Mouse (Mus musculus): ENCODE data around the gene Sept6. TPM values are rescaled to one million over a fixed set of nuclear protein-coding genes. Genes with fewer than 3 reads are reported as not detected.

Sept6 gene
- polyA plus RNA-seq, 1 experiment from 2014 or later: 23.5 TPM

DNA sequence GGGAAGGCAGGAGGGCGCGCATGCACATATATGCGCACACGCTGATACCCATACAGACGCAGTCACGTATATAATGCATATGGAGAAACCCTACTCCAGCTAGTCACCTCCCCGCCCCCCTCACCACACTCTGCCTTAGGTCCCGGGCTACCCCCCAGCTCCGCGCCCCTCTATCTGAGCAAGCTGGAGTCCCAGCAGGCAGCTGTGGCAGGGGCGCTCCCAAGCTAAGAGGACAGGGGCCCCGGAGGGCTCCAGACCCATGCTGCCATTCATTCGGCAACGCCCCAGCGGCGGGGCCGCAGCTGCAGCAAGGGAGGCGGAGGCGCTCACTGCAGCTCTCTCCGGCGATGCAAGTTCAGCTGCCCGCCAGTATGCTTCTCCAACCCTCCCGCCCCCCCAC is 2.8 kb downstream of the Sept6 start:
- Histone ChIP-seq H3K4me1 (ENCODE audit: insufficient read depth, low read length) (peaks cover 6% of the 10 kb centered on the region; the same call in 1 of the 2 replicates), H3K4me2 (replicated peaks; ENCODE audit: low read depth, low read length) (peak overlapping the region; percentile 67), H3K36me3 (ENCODE audit: insufficient read depth, low read length) (no peaks in the 10 kb centered on the region), H3K9ac (replicated peaks; ENCODE audit: low read length) (peak overlapping the region; percentile 69), H3K9me3 (ENCODE audit: low read length) (no peaks in the 10 kb centered on the region), H3K27me3 (ENCODE audit: insufficient read depth, low read length) (no peaks in the 10 kb centered on the region), H3K4me3 (ENCODE audit: low read length) (peak overlapping the region; percentile 62), H3K27ac (ENCODE audit: low read length) (0 out of 2 replicates have a peak overlapping the region, but pooled peaks have one; percentile 24)
- WGBS: 18% methylated on average over 14 of the region's 23 CpGs
- peak; percentile 30; the same call in 1 of the 2 replicates for ATAC-seq (ENCODE audit: low FRiP score, low TSS enrichment)

DNA sequence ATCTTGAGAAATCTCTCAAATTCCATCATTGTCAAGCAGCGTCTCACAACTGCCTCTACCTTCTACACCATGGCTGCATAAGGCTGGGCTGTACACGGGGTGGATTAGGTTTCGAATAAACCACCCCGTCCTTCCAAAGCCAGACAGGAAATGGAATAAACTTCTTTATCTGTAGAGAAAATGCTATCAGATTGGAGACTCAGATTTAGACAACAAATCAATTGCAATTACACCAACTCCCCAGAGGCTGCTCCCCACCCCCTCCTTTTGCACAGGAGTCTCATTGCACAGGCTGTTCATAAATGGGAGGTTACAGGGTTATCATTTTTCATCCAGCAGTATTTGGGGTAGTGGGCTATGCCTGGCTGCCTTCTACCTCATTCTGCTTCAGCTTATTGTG is 3.7 kb downstream of the Sept6 start:
- no peak overlapping the region for H3K9ac ChIP-seq (replicated peaks; ENCODE audit: low read length)
- H3K9me3 ChIP-seq (ENCODE audit: low read length): no peaks in the 10 kb centered on the region
- WGBS: 52% methylated on average over 4 of the region's 4 CpGs
- ATAC-seq (ENCODE audit: low FRiP score, low TSS enrichment): no peak
- peaks cover 11% of the 10 kb centered on the region; the same call in 1 of the 2 replicates for H3K4me1 ChIP-seq (ENCODE audit: insufficient read depth, low read length)
- peak overlapping the region; percentile 62 for H3K4me3 ChIP-seq (ENCODE audit: low read length)
- H3K27ac ChIP-seq (ENCODE audit: low read length): no peak overlapping the region
- no peaks in the 10 kb centered on the region for H3K36me3 ChIP-seq (ENCODE audit: insufficient read depth, low read length)
- H3K4me2 ChIP-seq (replicated peaks; ENCODE audit: low read depth, low read length): peak overlapping the region; percentile 67
- no peaks in the 10 kb centered on the region for H3K27me3 ChIP-seq (ENCODE audit: insufficient read depth, low read length)

DNA sequence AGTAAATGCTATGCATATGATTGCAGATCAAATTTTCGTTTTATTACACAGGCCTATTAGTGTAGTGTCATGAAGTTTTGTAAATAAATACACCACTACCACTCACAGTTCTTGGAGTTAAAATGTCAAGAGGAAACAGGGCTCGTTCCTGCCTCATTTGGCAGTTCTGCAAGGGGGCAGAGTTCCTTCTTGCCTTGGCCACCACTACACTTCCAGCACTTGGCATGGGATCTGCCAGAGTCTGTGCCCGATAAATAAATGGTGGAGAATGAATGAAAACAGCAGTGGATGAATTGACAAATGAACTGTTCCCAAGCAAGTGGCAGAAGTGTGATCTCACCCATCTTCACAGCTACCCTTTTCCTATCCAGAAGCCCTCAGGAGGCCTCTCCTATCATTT is 6.6 kb downstream of the Sept6 start:
- no peak overlapping the region for H3K9ac ChIP-seq (replicated peaks; ENCODE audit: low read length)
- whole genome bisulfite sequencing: 74% methylated on average over 3 of the region's 3 CpGs
- H3K27me3 ChIP-seq (ENCODE audit: insufficient read depth, low read length): no peaks in the 10 kb centered on the region
- H3K4me2 ChIP-seq (replicated peaks; ENCODE audit: low read depth, low read length): no peak overlapping the region
- H3K27ac ChIP-seq (ENCODE audit: low read length): no peak overlapping the region
- no peak for ATAC-seq (ENCODE audit: low FRiP score, low TSS enrichment)
- no peaks in the 10 kb centered on the region for H3K36me3 ChIP-seq (ENCODE audit: insufficient read depth, low read length)
- H3K4me3 ChIP-seq (ENCODE audit: low read length): no peak overlapping the region
- H3K9me3 ChIP-seq (ENCODE audit: low read length): no peaks in the 10 kb centered on the region
- peaks cover 11% of the 10 kb centered on the region; the same call in 1 of the 2 replicates for H3K4me1 ChIP-seq (ENCODE audit: insufficient read depth, low read length)

DNA sequence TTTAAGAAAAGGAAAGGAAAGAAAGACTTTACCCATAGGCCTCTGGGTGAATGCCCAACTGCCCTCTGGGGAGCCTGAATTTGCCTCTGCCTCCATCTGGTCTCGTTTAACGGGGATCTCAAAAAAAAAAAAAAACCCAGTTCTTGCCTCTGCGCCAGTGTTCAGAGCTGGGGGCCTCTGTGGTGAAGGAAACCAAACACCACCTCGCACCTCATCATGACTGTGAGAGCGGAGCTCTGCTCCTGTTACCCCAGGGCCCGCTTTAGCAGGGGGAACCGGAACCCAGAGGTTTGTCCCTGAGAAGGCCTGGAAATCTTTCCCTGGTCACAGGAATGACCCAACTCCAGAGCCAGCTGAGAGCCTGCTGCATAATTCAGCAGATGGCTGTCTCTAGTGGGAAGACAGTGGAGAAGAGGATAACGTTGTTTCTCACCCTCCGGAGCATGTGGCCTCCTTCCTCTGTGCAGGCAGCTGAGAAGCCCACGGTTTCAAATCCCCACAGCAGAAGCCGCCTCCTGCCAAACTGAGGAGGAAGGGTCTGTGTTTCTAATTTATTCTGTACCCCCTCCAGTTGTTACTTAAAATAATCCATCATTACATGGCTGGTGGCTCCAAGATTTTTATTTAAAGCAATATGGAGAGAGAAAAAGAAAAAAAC is 7.8 kb downstream of the Sept6 start:
- no peak overlapping the region for H3K27ac ChIP-seq (ENCODE audit: low read length)
- ATAC-seq (ENCODE audit: low FRiP score, low TSS enrichment): no peak
- no peaks in the 10 kb centered on the region for H3K9me3 ChIP-seq (ENCODE audit: low read length)
- no peak overlapping the region for H3K4me2 ChIP-seq (replicated peaks; ENCODE audit: low read depth, low read length)
- H3K4me1 ChIP-seq (ENCODE audit: insufficient read depth, low read length): peaks cover 11% of the 10 kb centered on the region; the same call in 1 of the 2 replicates
- H3K4me3 ChIP-seq (ENCODE audit: low read length): no peak overlapping the region
- 47% methylated on average over 11 of the region's 11 CpGs for WGBS
- H3K27me3 ChIP-seq (ENCODE audit: insufficient read depth, low read length): no peaks in the 10 kb centered on the region
- no peaks in the 10 kb centered on the region for H3K36me3 ChIP-seq (ENCODE audit: insufficient read depth, low read length)
- no peak overlapping the region for H3K9ac ChIP-seq (replicated peaks; ENCODE audit: low read length)

DNA sequence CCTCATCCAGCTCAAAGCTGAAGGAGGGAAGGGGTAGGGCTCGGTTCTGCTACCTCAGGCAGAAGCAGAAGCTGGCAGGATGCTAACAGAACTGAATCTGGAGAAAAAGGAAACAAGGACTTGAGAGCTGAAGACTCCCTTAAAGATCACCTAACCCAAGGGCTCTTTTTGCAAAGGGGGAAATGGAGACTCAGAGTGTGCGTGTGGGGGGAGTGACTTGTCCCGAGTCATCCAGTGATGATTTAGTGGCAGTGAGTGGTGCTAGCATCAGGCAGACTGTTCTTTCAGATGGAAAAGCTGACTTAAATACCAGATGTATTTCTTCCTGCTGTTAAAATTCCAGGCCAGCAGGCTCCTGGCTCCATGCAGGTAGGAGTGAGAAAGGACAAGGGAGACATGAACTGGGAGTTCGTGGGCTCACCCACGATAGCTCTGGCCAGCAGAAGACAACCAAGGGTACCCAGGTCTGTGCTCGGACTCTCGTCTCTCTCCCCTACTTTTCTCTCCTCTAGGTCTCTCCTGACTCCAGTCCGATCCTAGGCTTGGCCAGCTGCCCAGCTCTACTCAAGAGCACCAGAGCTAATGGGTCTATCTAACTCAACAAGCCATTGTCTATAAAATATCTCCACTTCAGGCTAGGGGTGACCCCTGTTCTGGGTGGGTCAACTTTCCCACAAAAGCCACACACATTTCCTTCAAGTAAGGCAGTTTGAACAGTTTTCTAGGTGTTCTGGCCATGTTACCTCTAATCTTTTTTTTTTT is 8.5 kb downstream of the Sept6 start:
- Histone ChIP-seq H3K4me3 (ENCODE audit: low read length) (no peak overlapping the region), H3K27ac (ENCODE audit: low read length) (no peak overlapping the region), H3K9ac (replicated peaks; ENCODE audit: low read length) (no peak overlapping the region), H3K27me3 (ENCODE audit: insufficient read depth, low read length) (no peaks in the 10 kb centered on the region), H3K36me3 (ENCODE audit: insufficient read depth, low read length) (no peaks in the 10 kb centered on the region), H3K4me2 (replicated peaks; ENCODE audit: low read depth, low read length) (no peak overlapping the region), H3K4me1 (ENCODE audit: insufficient read depth, low read length) (peaks cover 11% of the 10 kb centered on the region; the same call in 1 of the 2 replicates), H3K9me3 (ENCODE audit: low read length) (no peaks in the 10 kb centered on the region)
- 0 out of 2 replicates have a peak, but pooled peaks have one; percentile 27 for ATAC-seq (ENCODE audit: low FRiP score, low TSS enrichment)
- WGBS: 48% methylated on average over 8 of the region's 8 CpGs

DNA sequence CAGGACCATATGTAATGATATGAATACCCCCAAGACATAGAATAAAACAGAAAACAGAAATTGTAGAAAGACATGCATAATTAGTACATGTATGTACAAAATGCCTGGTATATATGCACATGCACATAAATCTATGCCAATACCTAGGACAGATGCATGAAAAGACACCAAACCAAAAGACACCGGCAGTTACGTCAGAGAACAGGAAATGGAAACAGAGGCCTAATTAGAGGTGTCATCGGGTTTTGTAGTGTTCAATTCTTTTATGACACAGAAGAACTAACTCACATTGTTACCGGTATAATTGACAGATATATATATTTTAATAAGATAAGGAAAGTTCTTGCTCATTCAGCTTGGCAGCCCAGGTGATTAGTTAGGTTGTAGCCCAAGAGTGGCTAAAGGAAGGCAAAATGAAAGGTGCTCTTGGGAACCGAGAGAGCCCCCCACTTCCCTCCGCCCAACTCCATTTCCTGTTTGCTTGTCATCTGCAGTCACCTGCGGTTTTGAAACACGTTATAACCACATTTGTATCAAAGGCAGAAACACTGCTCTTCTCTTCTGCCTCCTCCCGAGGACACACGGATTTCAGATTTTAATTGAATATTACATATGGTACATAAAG is 10.9 kb downstream of the Sept6 start:
- no peaks in the 10 kb centered on the region for H3K27me3 ChIP-seq (ENCODE audit: insufficient read depth, low read length)
- H3K4me1 ChIP-seq (ENCODE audit: insufficient read depth, low read length): peaks cover 11% of the 10 kb centered on the region; the same call in 1 of the 2 replicates
- H3K4me2 ChIP-seq (replicated peaks; ENCODE audit: low read depth, low read length): no peak overlapping the region
- H3K9ac ChIP-seq (replicated peaks; ENCODE audit: low read length): no peak overlapping the region
- ATAC-seq (ENCODE audit: low FRiP score, low TSS enrichment): no peak
- 77% methylated on average over 10 of the region's 10 CpGs for WGBS
- no peaks in the 10 kb centered on the region for H3K36me3 ChIP-seq (ENCODE audit: insufficient read depth, low read length)
- no peaks in the 10 kb centered on the region for H3K9me3 ChIP-seq (ENCODE audit: low read length)
- no peak overlapping the region for H3K4me3 ChIP-seq (ENCODE audit: low read length)
- H3K27ac ChIP-seq (ENCODE audit: low read length): no peak overlapping the region

DNA sequence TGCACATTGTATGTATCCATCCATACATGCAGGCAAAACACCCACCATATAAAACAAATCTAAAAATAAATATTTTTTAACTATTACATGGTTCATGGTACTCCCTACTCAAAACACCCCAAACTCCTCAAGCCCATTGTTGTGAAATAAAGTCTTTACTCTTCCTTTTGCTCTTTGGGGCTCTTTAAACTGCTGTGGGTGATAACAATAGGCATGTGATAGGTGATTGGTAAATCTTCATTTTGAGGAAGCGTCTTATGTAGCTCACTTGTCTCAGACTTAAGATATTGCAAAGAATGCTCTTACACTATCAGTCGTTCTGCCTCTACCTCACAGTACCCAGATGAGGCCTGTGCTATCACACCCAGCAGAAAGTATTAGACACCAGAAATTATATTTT is 13.7 kb downstream of the Sept6 start:
- no peaks in the 10 kb centered on the region for H3K27me3 ChIP-seq (ENCODE audit: insufficient read depth, low read length)
- H3K9ac ChIP-seq (replicated peaks; ENCODE audit: low read length): no peak overlapping the region
- no peak overlapping the region for H3K4me2 ChIP-seq (replicated peaks; ENCODE audit: low read depth, low read length)
- no peaks in the 10 kb centered on the region for H3K9me3 ChIP-seq (ENCODE audit: low read length)
- H3K4me1 ChIP-seq (ENCODE audit: insufficient read depth, low read length): no peaks in the 10 kb centered on the region
- H3K4me3 ChIP-seq (ENCODE audit: low read length): no peak overlapping the region
- no peak overlapping the region for H3K27ac ChIP-seq (ENCODE audit: low read length)
- H3K36me3 ChIP-seq (ENCODE audit: insufficient read depth, low read length): no peaks in the 10 kb centered on the region
- ATAC-seq (ENCODE audit: low FRiP score, low TSS enrichment): no peak
- WGBS: 93% methylated on average over 2 of the region's 2 CpGs

DNA sequence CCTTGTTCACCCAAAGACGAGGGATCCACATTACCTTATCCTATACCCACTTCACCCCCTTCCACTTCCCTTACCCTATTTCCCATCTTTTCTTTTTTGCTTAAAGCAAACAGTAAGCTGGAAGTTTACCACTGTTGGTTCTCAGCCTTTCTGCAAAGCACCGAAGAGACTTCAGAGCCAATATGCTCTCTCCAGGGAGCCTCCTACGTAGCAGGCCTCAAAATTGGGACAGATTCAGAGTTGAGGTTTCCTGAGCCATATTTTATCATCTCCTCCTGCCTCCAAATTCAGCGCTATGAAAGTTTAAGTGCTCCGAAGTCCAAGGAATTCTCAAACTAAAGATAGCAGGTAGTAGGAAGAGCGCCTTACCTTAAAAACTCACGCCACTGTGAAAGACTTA is 14.6 kb downstream of the Sept6 start:
- no peak overlapping the region for H3K4me3 ChIP-seq (ENCODE audit: low read length)

DNA sequence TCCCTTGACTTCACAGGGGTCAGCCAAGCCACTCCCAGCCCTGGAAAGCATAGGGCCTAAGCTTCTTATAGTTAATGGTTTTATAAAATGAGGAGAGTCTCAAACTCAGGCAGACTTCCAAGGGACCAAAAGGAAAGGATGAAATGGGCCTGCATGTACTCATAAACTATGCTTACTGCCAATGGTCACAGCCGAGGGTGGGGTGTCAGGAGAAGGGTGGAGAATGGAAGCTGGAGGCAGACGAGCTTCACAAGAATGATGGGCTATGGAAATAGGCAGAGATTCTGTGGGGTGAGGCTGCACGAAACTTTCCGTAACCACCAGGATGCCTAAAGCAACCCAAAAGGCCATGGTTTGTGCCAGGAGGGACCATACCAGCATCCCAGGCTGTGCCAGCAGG is 15.3 kb downstream of the Sept6 start:
- no peak overlapping the region for H3K27ac ChIP-seq (ENCODE audit: low read length)
- H3K4me3 ChIP-seq (ENCODE audit: low read length): no peak overlapping the region
- no peak for ATAC-seq (ENCODE audit: low FRiP score, low TSS enrichment)
- H3K36me3 ChIP-seq (ENCODE audit: insufficient read depth, low read length): no peaks in the 10 kb centered on the region
- no peak overlapping the region for H3K4me2 ChIP-seq (replicated peaks; ENCODE audit: low read depth, low read length)
- H3K9ac ChIP-seq (replicated peaks; ENCODE audit: low read length): no peak overlapping the region
- WGBS: 82% methylated on average over 4 of the region's 4 CpGs
- H3K4me1 ChIP-seq (ENCODE audit: insufficient read depth, low read length): no peaks in the 10 kb centered on the region
- no peaks in the 10 kb centered on the region for H3K9me3 ChIP-seq (ENCODE audit: low read length)
- H3K27me3 ChIP-seq (ENCODE audit: insufficient read depth, low read length): no peaks in the 10 kb centered on the region

More for the DNA sequence above, 14.6 kb downstream of the Sept6 start:
- Histone ChIP-seq H3K4me1 (ENCODE audit: insufficient read depth, low read length) (no peaks in the 10 kb centered on the region), H3K9ac (replicated peaks; ENCODE audit: low read length) (no peak overlapping the region), H3K27me3 (ENCODE audit: insufficient read depth, low read length) (no peaks in the 10 kb centered on the region), H3K27ac (ENCODE audit: low read length) (no peak overlapping the region), H3K36me3 (ENCODE audit: insufficient read depth, low read length) (no peaks in the 10 kb centered on the region), H3K9me3 (ENCODE audit: low read length) (no peaks in the 10 kb centered on the region), H3K4me2 (replicated peaks; ENCODE audit: low read depth, low read length) (no peak overlapping the region)
- no peak for ATAC-seq (ENCODE audit: low FRiP score, low TSS enrichment)
- 86% methylated on average over 7 of the region's 7 CpGs for WGBS

Data from kidney, embryonic 16.5 days (tissue).